Mouse (Mus musculus): ENCODE results near the gene Herpud1.
"Not testable (repeated sequence)": the region's sequence is repeated elsewhere in the genome, so short reads cannot be mapped to it uniquely, and the experiment has no call there.

Herpud1 gene

GRCm38 (mm10) chr8:94375551-94375991 lies 10.7 kb upstream of the Herpud1 start:
- no peak for DNase-seq (ENCODE audit: low spot score in 2 of 2)

GRCm38 (mm10) chr8:94376176-94376575 lies 10.1 kb upstream of the Herpud1 start:
- no peak for DNase-seq (ENCODE audit: low spot score in 2 of 2)

GRCm38 (mm10) chr8:94376580-94376979 lies 9.7 kb upstream of the Herpud1 start:
- DNase-seq (ENCODE audit: low spot score in 2 of 2) = no peak

- DNase-seq (ENCODE audit: low spot score in 2 of 2) = no peak
Observed at GRCm38 (mm10) chr8:94377031-94377430, 9.2 kb upstream of the Herpud1 start.

- no peak for DNase-seq (ENCODE audit: low spot score in 2 of 2)
Observed at GRCm38 (mm10) chr8:94377714-94378205, 8.5 kb upstream of the Herpud1 start.

- no peak for DNase-seq (ENCODE audit: low spot score in 2 of 2)
Observed at GRCm38 (mm10) chr8:94378763-94379415, 7.3 kb upstream of the Herpud1 start.

GRCm38 (mm10) chr8:94379686-94380085 lies 6.6 kb upstream of the Herpud1 start:
- no peak for DNase-seq (ENCODE audit: low spot score in 2 of 2)

- DNase-seq (ENCODE audit: low spot score in 2 of 2) = no peak
Observed at GRCm38 (mm10) chr8:94384166-94384565, 2.1 kb upstream of the Herpud1 start.

- no peak for DNase-seq (ENCODE audit: low spot score in 2 of 2)
Observed at GRCm38 (mm10) chr8:94385506-94386213, 578 bp upstream of the Herpud1 start.

GRCm38 (mm10) chr8:94387027-94387684 lies 918 bp downstream of the Herpud1 start:
- DNase-seq (ENCODE audit: low spot score in 2 of 2) = peak; percentile 75 to 76

- no peak for DNase-seq (ENCODE audit: low spot score in 2 of 2)
Observed at GRCm38 (mm10) chr8:94387785-94388184, 1.5 kb downstream of the Herpud1 start.

GRCm38 (mm10) chr8:94389531-94389930 lies 3.3 kb downstream of the Herpud1 start:
- no peak for DNase-seq (ENCODE audit: low spot score in 2 of 2)

GRCm38 (mm10) chr8:94390429-94390828 lies 4.2 kb downstream of the Herpud1 start:
- DNase-seq (ENCODE audit: low spot score in 2 of 2) = no peak

GRCm38 (mm10) chr8:94390910-94391309 lies 4.7 kb downstream of the Herpud1 start:
- no peak for DNase-seq (ENCODE audit: low spot score in 2 of 2)

GRCm38 (mm10) chr8:94392147-94392546 lies 5.9 kb downstream of the Herpud1 start:
- DNase-seq (ENCODE audit: low spot score in 2 of 2) = peak; percentile 28 to 45

- no peak for DNase-seq (ENCODE audit: low spot score in 2 of 2)
Observed at GRCm38 (mm10) chr8:94392648-94393047, 6.4 kb downstream of the Herpud1 start.

GRCm38 (mm10) chr8:94395851-94396540 lies 9.8 kb downstream of the Herpud1 start:
- no peak for DNase-seq (ENCODE audit: low spot score in 2 of 2)

GRCm38 (mm10) chr8:94396964-94397657 lies 10.9 kb downstream of the Herpud1 start:
- peak; percentile 38 to 53 for DNase-seq (ENCODE audit: low spot score in 2 of 2)

GRCm38 (mm10) chr8:94398587-94398986 lies 12.3 kb downstream of the Herpud1 start:
- DNase-seq (ENCODE audit: low spot score in 2 of 2) = no peak

GRCm38 (mm10) chr8:94399361-94399953 lies 13.2 kb downstream of the Herpud1 start:
- no peak for DNase-seq (ENCODE audit: low spot score in 2 of 2)

- DNase-seq (ENCODE audit: low spot score in 2 of 2) = not testable (repeated sequence)
Observed at GRCm38 (mm10) chr8:94399957-94400356, 13.7 kb downstream of the Herpud1 start.

All from frontal cortex, postnatal 36 days (tissue).